Mouse (Mus musculus) midbrain, embryonic 15.5 days (tissue): ENCODE results near the gene Exph5. TPM values are rescaled to one million over a fixed set of nuclear protein-coding genes. Genes with fewer than 3 reads are reported as not detected.

Experiments
- ATAC-seq: fragments of 200-750 bp; cut with Nextera tagmentation; replicated peaks from 2 replicates; pipeline ENCODE4 v1.8.0; 2017; ENCODE audit warnings: moderate TSS enrichment
- H3K27ac ChIP-seq: fragments of 300-500 bp; sonication (generic); 2 replicates; pipeline ENCODE4 v1.5.1; 2015; ENCODE audit warnings: mild to moderate bottlenecking, inconsistent platforms
- H3K27me3 ChIP-seq: fragments of 300-500 bp; sonication (generic); replicated peaks from 2 replicates; pipeline ENCODE4 v1.6.1; 2015; ENCODE audit warnings: inconsistent platforms
- H3K36me3 ChIP-seq: fragments of 300-500 bp; sonication (generic); replicated peaks from 2 replicates; pipeline ENCODE4 v1.6.1; 2015; ENCODE audit warnings: inconsistent platforms
- H3K4me1 ChIP-seq: fragments of 300-500 bp; sonication (generic); 2 replicates; pipeline ENCODE4 v1.6.1; 2015; ENCODE audit warnings: inconsistent platforms
- H3K4me2 ChIP-seq: fragments of 300-500 bp; sonication (generic); 2 replicates; pipeline ENCODE4 v1.6.1; 2015; ENCODE audit warnings: inconsistent platforms, mild to moderate bottlenecking, moderate library complexity
- H3K4me3 ChIP-seq: fragments of 300-500 bp; sonication (generic); 2 replicates; pipeline ENCODE4 v1.5.1; 2015; ENCODE audit warnings: mild to moderate bottlenecking, inconsistent platforms
- H3K9ac ChIP-seq: fragments of 300-500 bp; sonication (generic); 2 replicates; pipeline ENCODE4 v1.6.1; 2015; ENCODE audit warnings: mild to moderate bottlenecking, inconsistent platforms
- H3K9me3 ChIP-seq: fragments of 300-500 bp; sonication (generic); 2 replicates; pipeline ENCODE4 v1.6.1; 2016; ENCODE audit warnings: inconsistent platforms
- WGBS: fragments of 180-500 bp; shearing (Covaris S2); methylation state at CpG from one replicate; pipeline ENCODE4 v1.1.7; 2015; ENCODE audit warnings: mixed read lengths; 5-methylcytosine and 5-hydroxymethylcytosine counted together
- polyA plus RNA-seq: library from polyadenylated mRNA; unstranded; fragments of >200 nt; fragmentation: Nextera tagmentation; extraction: Ambion mirVana; gene quantifications from 2 replicates; pipeline ENCODE4 v1.2.1, GENCODE M21; 2015

The Exph5 gene
- polyA plus RNA-seq, 1 experiment from 2014 or later, result 0.35 TPM

GRCm38 (mm10) chr9:53272714-53273113, 28.8 kb upstream of the Exph5 start:
- WGBS, result 82% methylated on average over 4 of the region's 4 CpGs
- no peak overlapping the region for H3K27ac ChIP-seq
- H3K9ac ChIP-seq, result no peak overlapping the region
- no peaks in the 10 kb centered on the region for H3K9me3 ChIP-seq
- H3K4me2 ChIP-seq, result no peak overlapping the region
- ATAC-seq, result no peak
- no peak overlapping the region for H3K4me3 ChIP-seq
- no peaks in the 10 kb centered on the region for H3K4me1 ChIP-seq
- H3K27me3 ChIP-seq, result no peaks in the 10 kb centered on the region
- no peaks in the 10 kb centered on the region for H3K36me3 ChIP-seq

GRCm38 (mm10) chr9:53276381-53276780, 25.1 kb upstream of the Exph5 start:
- Histone ChIP-seq H3K9me3 (no peaks in the 10 kb centered on the region), H3K9ac (no peak overlapping the region), H3K4me2 (no peak overlapping the region), H3K4me3 (no peak overlapping the region), H3K27me3 (no peaks in the 10 kb centered on the region), H3K4me1 (no peaks in the 10 kb centered on the region), H3K27ac (no peak overlapping the region), H3K36me3 (no peaks in the 10 kb centered on the region)
- 94% methylated on average over 1 of the region's 1 CpGs for WGBS
- no peak for ATAC-seq

- no peaks in the 10 kb centered on the region for H3K9me3 ChIP-seq
- H3K27me3 ChIP-seq, result no peaks in the 10 kb centered on the region
- H3K27ac ChIP-seq, result no peak overlapping the region
- no peaks in the 10 kb centered on the region for H3K4me1 ChIP-seq
- ATAC-seq, result no peak
- H3K4me2 ChIP-seq, result no peak overlapping the region
- H3K4me3 ChIP-seq, result no peak overlapping the region
- H3K36me3 ChIP-seq, result no peaks in the 10 kb centered on the region
- H3K9ac ChIP-seq, result no peak overlapping the region
- WGBS, result 97% methylated on average over 2 of the region's 2 CpGs
Observed at GRCm38 (mm10) chr9:53278997-53279396, 22.5 kb upstream of the Exph5 start.

- Histone ChIP-seq H3K4me2 (no peak overlapping the region), H3K36me3 (no peaks in the 10 kb centered on the region), H3K4me1 (no peaks in the 10 kb centered on the region), H3K9ac (no peak overlapping the region), H3K27me3 (no peaks in the 10 kb centered on the region), H3K27ac (no peak overlapping the region), H3K9me3 (no peaks in the 10 kb centered on the region), H3K4me3 (no peak overlapping the region)
- 87% methylated on average over 6 of the region's 6 CpGs for WGBS
- ATAC-seq, result no peak
Observed at GRCm38 (mm10) chr9:53286793-53287192, 14.7 kb upstream of the Exph5 start.

GRCm38 (mm10) chr9:53290006-53290405, 11.5 kb upstream of the Exph5 start:
- Histone ChIP-seq H3K27ac (no peak overlapping the region), H3K9me3 (no peaks in the 10 kb centered on the region), H3K27me3 (no peaks in the 10 kb centered on the region), H3K4me3 (no peak overlapping the region), H3K4me1 (no peaks in the 10 kb centered on the region), H3K36me3 (no peaks in the 10 kb centered on the region), H3K4me2 (no peak overlapping the region), H3K9ac (no peak overlapping the region)
- WGBS, result 89% methylated on average over 3 of the region's 3 CpGs
- no peak for ATAC-seq

- Histone ChIP-seq H3K9ac (no peak overlapping the region), H3K4me1 (no peaks in the 10 kb centered on the region), H3K4me2 (no peak overlapping the region), H3K4me3 (no peak overlapping the region), H3K9me3 (no peaks in the 10 kb centered on the region), H3K27ac (no peak overlapping the region), H3K27me3 (no peaks in the 10 kb centered on the region), H3K36me3 (no peaks in the 10 kb centered on the region)
- no peak for ATAC-seq
Observed at GRCm38 (mm10) chr9:53292833-53293232, 8.6 kb upstream of the Exph5 start.

- Histone ChIP-seq H3K4me3 (peak overlapping the region; percentile 38), H3K27ac (no peak overlapping the region), H3K9ac (peak overlapping the region; percentile 33; the same call in 1 of the 2 replicates), H3K4me2 (peak overlapping the region; percentile 68), H3K4me1 (peaks cover 10% of the 10 kb centered on the region), H3K36me3 (no peaks in the 10 kb centered on the region), H3K27me3 (peaks cover 5% of the 10 kb centered on the region; the same call in 1 of the 2 replicates), H3K9me3 (no peaks in the 10 kb centered on the region)
- ATAC-seq, result no peak
- 3% methylated on average over 19 of the region's 19 CpGs for whole genome bisulfite sequencing
Observed at GRCm38 (mm10) chr9:53301801-53302311, 386 bp downstream of the Exph5 start.

GRCm38 (mm10) chr9:53302415-53302814, 945 bp downstream of the Exph5 start:
- WGBS, result 65% methylated on average over 5 of the region's 5 CpGs
- H3K9me3 ChIP-seq, result no peaks in the 10 kb centered on the region
- H3K9ac ChIP-seq, result no peak overlapping the region
- H3K4me1 ChIP-seq, result peaks cover 10% of the 10 kb centered on the region
- no peak for ATAC-seq
- H3K27ac ChIP-seq, result no peak overlapping the region
- H3K36me3 ChIP-seq, result no peaks in the 10 kb centered on the region
- peaks cover 5% of the 10 kb centered on the region; the same call in 1 of the 2 replicates for H3K27me3 ChIP-seq
- no peak overlapping the region for H3K4me3 ChIP-seq
- H3K4me2 ChIP-seq, result peak overlapping the region; percentile 68; the same call in 1 of the 2 replicates

GRCm38 (mm10) chr9:53307904-53308303, 6.4 kb downstream of the Exph5 start:
- H3K27ac ChIP-seq, result no peak overlapping the region
- no peaks in the 10 kb centered on the region for H3K4me1 ChIP-seq
- no peak for ATAC-seq
- H3K27me3 ChIP-seq, result no peaks in the 10 kb centered on the region
- no peak overlapping the region for H3K9ac ChIP-seq
- no peak overlapping the region for H3K4me2 ChIP-seq
- WGBS, result 84% methylated on average over 7 of the region's 7 CpGs
- H3K36me3 ChIP-seq, result no peaks in the 10 kb centered on the region
- no peak overlapping the region for H3K4me3 ChIP-seq
- H3K9me3 ChIP-seq, result no peaks in the 10 kb centered on the region

GRCm38 (mm10) chr9:53312981-53313380, 11.5 kb downstream of the Exph5 start:
- H3K27ac ChIP-seq, result no peak overlapping the region
- H3K9me3 ChIP-seq, result no peaks in the 10 kb centered on the region
- no peaks in the 10 kb centered on the region for H3K4me1 ChIP-seq
- H3K4me2 ChIP-seq, result no peak overlapping the region
- H3K27me3 ChIP-seq, result no peaks in the 10 kb centered on the region
- no peak for ATAC-seq
- H3K9ac ChIP-seq, result no peak overlapping the region
- no peaks in the 10 kb centered on the region for H3K36me3 ChIP-seq
- WGBS, result 97% methylated on average over 1 of the region's 1 CpGs
- no peak overlapping the region for H3K4me3 ChIP-seq

- H3K27ac ChIP-seq, result no peak overlapping the region
- 53% methylated on average over 10 of the region's 10 CpGs for WGBS
- H3K36me3 ChIP-seq, result no peaks in the 10 kb centered on the region
- H3K9ac ChIP-seq, result no peak overlapping the region
- no peak for ATAC-seq
- H3K9me3 ChIP-seq, result no peaks in the 10 kb centered on the region
- no peak overlapping the region for H3K4me3 ChIP-seq
- no peaks in the 10 kb centered on the region for H3K4me1 ChIP-seq
- no peak overlapping the region for H3K4me2 ChIP-seq
- no peaks in the 10 kb centered on the region for H3K27me3 ChIP-seq
Observed at GRCm38 (mm10) chr9:53320894-53321650, 19.6 kb downstream of the Exph5 start.

- H3K9me3 ChIP-seq, result no peaks in the 10 kb centered on the region
- H3K9ac ChIP-seq, result no peak overlapping the region
- no peak overlapping the region for H3K4me2 ChIP-seq
- no peak overlapping the region for H3K27ac ChIP-seq
- no peaks in the 10 kb centered on the region for H3K36me3 ChIP-seq
- no peaks in the 10 kb centered on the region for H3K4me1 ChIP-seq
- H3K4me3 ChIP-seq, result no peak overlapping the region
- H3K27me3 ChIP-seq, result no peaks in the 10 kb centered on the region
- WGBS, result 83% methylated on average over 8 of the region's 8 CpGs
- no peak for ATAC-seq
Observed at GRCm38 (mm10) chr9:53321683-53322082, 20.2 kb downstream of the Exph5 start.
